Mouse (Mus musculus) cerebellum, adult (tissue): ENCODE measurements around the gene Lmtk2.

ENCODE experiments used
- ATAC-seq: cut with Nextera tagmentation; 2 replicates; pipeline ENCODE4 v1.9.2; 2017; ENCODE audit warnings: mild to moderate bottlenecking, moderate library complexity, mixed read lengths; ENCODE audit not compliant: insufficient number of reproducible peaks, low FRiP score, low TSS enrichment

Gene Lmtk2

DNA sequence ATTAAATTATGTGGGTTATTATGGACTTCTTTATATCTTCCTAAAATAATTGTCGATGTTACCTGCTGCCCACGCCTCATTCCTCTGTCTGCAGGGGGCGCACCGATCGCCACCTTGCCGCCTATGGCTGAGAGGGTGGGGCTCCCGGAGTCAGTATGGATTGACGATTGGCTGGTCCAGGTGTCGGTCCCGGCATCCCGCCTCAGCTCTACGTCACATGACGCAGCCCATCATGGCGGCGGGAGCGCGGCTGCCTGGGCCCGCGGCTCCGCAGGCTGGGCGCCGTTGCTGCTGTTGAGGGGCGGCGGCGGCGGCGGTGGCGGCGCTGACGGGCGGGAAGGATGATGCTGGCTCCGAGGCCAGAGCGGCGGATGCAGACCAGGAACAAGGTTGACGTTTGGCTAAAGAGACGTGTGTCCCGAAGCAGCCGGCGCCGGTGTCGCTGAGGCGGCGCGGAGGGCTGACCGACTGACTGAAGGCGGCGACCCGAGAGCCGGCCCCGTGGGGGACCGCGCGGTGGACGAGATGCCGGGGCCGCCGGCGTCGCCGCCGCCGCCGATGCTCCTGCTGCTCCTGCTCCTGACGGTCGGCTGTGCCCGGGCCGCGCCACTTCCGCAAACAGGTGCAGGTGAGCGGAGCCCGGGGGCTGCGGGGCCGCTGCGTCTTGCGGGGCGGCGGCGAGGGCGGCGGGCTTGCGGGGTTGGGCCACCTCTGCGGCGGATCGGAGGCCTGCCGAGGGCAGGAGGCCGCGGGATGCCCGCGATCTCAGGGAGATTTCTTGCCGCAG is at the start of gene Lmtk2:
Gene Lmtk2 (plus strand): TSS at position 288 of the 787 bp plus-strand sequence.
- peak; percentile 100 for ATAC-seq

GRCm38 (mm10) chr5:144051268-144051667 is 49.0 kb upstream of the Lmtk2 start:
- no peak for ATAC-seq

DNA sequence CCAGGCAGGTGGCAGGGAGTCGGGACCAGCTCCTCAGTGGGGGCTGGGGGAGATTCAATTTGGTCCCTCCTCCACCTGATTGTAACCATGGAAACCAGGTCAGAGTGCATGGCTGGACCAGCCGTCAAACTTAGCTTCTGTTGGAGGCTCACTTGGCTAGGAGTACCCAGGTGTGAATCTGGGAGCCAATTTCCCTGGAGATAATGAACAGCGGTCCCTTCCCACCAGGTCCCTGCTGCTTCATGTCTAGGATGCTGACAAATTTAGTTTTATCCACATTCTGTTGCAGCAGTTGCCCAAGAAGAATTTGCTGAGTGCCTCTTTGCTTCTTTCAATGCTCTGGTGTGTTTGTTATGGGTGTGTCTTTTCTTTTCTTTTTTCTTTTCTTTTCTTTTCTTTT is 46.8 kb upstream of the Lmtk2 start:
- ATAC-seq = no peak

DNA sequence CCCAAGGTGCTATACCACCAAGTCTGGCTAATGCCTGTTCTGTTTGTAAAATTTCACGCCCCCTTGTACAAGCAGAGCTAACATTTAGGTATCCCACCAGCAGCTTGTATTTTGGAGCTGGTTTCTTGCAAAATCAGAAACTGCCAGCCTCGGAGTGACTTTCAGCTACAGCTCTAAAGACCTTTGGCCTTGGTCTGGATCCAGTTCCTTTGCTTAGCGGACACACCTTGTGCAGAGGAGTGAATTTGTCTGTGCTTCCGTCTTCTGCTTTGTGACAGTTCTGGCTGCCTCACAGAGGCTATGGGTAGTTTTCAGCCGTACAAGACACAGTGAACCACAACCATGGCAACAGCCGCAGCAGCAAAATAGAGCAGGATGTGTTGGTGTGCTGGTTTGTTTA is 45.9 kb upstream of the Lmtk2 start:
- no peak for ATAC-seq

- no peak for ATAC-seq
Observed at GRCm38 (mm10) chr5:144064093-144064492, 36.1 kb upstream of the Lmtk2 start.

- no peak for ATAC-seq
Observed at GRCm38 (mm10) chr5:144066036-144066435, 34.2 kb upstream of the Lmtk2 start.

DNA sequence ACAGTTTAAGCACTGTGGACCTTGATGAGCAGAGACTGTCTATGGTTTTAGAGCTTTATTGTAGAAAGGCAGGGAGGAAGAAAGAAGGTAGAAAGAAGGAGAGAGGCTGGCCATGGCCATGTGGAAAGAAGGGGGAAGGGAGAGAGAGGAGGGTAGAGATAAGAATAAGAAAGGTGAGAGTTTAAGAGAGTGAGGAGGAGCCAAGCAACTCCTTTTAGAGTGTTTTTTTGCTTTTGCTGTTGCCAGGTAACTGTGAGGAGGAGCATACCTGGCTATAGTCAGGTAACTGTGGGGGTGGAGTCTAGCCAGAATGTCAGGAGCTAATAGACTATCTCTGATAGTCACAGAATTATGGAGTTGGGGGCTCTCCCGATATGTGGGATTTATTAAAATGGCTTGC is 30.2 kb upstream of the Lmtk2 start:
- no peak for ATAC-seq

DNA sequence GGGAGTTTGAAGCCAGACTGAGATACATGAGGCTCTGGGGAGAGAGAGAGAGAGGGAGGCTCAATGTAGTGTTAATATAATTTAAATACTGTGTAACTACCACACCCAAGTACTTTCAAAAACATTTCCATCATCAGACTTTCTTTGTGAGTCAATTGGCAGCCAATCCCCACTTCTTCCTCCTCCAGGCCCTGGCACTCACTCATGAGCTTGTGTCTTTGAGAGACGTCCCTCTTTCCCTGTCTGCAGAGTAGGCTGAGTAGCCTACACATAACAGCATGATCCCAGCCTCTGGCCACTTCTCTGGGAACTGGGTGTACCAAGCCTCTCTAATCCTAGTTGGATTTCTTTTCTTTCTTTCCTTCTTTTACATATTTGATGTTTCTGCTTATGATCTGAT is 29.0 kb upstream of the Lmtk2 start:
- no peak for ATAC-seq

GRCm38 (mm10) chr5:144077541-144077940 is 22.7 kb upstream of the Lmtk2 start:
- ATAC-seq = no peak

DNA sequence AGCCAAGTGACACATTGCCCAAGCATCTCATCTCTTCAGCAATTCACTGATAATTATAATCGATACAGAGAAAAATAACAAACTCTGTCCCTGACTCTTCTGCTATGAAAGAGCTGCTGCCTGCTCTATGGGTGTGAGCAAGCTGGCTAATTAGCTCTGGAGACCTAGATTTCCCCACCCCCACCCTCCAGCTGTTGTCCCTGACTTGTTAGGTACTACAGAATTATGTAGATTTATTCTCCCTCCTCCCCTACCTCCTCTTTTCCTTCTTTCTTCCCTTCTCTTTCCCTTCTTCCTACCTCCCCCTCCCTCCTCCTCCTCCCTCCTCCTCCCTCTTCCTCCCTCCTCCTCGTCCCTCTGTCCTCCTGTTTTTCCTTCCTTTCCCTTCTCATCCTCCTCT is 19.4 kb upstream of the Lmtk2 start:
- ATAC-seq = no peak

DNA sequence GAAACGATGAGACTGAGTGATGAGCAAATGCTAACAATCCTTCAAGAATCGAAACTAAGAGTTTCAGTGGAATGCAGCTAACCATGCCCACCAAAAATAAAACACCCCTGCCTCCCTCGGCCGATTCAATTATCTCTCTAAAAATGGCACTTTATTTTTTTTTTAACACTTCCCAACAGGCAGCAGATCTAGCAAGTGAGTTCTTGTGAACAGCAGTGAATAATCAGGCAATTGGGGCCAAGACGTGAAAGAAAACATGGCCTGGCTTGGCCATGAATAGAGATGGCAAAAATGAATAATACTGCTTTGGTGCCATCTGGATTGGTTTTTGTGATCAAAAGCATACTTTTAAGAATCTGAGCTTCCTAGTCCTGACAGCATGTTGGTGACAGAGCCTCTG is 18.2 kb upstream of the Lmtk2 start:
- no peak for ATAC-seq

- no peak for ATAC-seq
Observed at GRCm38 (mm10) chr5:144083521-144083920, 16.7 kb upstream of the Lmtk2 start.

DNA sequence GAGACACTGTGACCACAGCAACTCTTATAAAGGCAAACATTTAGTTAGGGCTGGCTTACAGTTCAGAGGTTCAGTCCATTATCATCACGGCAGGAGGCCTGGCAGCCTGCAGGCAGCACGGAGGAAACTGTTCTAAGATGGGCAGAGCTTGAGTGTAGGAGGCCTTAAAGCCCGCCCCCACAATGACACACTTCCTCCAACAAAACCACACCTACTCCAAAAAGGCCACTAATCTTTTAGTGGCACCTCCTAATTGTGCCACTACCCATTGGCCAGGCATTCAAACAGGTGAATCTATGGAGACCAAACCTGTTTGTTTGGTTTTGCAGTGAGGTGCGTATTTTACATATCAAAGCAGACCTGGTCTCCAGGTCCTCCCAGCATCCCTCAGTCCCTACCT is 16.0 kb upstream of the Lmtk2 start:
- ATAC-seq = no peak

GRCm38 (mm10) chr5:144085696-144086095 is 14.5 kb upstream of the Lmtk2 start:
- ATAC-seq = no peak

DNA sequence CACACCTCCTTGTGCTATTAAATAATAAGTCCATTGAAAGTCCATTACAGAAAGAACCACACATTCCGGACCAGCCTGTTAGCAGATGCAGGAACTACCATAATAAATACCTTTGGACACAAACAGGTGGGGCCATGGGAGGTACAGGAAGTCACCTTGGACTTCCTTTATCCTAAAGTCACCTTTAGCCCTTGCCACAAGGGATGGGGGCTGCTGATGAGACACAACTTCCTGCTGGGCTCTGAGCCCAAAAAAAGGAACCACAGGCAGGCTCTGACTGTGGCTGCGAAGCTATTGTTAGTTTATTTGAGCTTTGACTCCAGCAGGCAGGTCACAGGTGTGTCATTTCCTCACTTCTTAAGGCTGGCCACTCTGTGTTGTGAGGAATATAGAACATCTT is 13.7 kb upstream of the Lmtk2 start:
- ATAC-seq = no peak

DNA sequence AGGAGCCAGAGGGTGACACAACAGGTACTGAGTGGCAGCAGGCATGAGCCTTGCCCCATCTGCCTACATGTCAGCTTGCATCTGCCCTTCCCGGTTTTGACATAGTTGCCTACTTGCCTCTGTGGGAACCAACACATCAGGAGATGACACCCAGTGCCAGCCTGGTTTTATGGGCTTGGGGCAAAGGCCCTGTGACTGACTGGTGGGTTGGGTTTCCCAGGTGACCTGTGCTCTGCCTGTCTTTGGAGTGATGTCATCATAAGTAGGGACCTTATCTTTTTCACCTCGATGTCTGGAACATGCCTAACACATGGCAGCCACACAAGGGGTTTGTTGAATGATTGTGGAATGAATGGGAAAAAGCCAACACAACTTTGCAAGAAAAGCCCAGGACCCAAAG is 11.9 kb upstream of the Lmtk2 start:
- ATAC-seq = no peak

DNA sequence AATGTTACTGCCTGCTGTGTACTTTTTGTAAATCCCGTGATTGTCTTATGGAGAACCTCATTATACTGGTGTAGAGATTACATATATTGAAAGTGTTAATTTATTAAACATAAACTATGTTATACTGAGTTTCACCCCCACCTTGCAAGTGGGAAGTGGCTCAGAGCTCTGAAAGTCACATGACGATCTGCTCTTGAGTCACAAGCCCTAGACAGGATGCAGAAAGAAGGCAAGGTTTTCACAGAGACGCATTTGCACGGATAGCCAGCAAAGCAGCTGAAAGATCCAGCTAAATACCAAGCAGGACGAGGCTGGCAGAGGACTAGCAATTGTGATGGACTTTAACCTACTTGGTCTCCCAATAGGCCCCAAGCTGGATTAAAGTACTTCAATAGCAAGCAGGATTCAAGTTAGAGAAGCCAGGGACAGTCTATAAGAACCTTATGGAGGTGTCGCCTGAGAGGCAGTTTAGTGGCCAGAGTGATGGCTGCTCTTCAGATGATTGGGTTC is 4.7 kb upstream of the Lmtk2 start:
- ATAC-seq = no peak

- ATAC-seq = no peak
Observed at GRCm38 (mm10) chr5:144097902-144098639, 2.2 kb upstream of the Lmtk2 start.

- ATAC-seq = no peak
Observed at GRCm38 (mm10) chr5:144098640-144098929, 1.7 kb upstream of the Lmtk2 start.

- no peak for ATAC-seq
Observed at GRCm38 (mm10) chr5:144100948-144101347, 712 bp downstream of the Lmtk2 start.

DNA sequence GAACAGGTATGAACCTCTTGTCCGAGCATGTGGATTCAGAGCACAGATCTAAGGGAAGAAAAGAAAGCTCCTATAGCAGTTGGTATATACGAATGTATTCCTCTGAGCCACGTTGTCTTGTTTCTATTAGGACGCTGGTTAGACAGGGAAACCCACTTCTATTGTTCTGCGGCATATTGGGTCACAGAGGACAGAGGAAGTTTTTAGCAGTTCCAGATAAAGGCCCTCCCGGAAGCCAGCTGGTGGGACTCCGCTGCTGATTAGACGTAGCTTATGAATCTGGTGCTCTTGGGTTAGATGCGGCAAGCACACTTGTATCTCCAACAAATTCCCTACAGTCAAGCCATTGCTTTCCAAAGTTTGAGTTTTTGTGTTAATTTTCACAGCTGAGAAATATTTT is 4.8 kb downstream of the Lmtk2 start:
- ATAC-seq = no peak
